Mouse (Mus musculus) gastrocnemius, postnatal 4 days (tissue): ENCODE data around the gene Rps19bp1. TPM values are rescaled to one million over a fixed set of nuclear protein-coding genes. Genes with fewer than 3 reads are reported as not detected.

ENCODE experiments used
- DNase-seq, 2 experiments: peaks; one replicate each; pipeline ENCODE4 v3.0.0; 2021 to 2022; ENCODE audit warnings: low spot score in 2 of 2, mixed read lengths in 2 of 2
- total RNA-seq, 2 experiments: library from RNA; stranded (reverse); gene quantifications; 2 replicates each; pipeline ENCODE4 v1.2.3; 2021

The Rps19bp1 gene
- total RNA-seq, 2 experiments from 2014 or later, result 23.8 to 26.4 TPM

DNA sequence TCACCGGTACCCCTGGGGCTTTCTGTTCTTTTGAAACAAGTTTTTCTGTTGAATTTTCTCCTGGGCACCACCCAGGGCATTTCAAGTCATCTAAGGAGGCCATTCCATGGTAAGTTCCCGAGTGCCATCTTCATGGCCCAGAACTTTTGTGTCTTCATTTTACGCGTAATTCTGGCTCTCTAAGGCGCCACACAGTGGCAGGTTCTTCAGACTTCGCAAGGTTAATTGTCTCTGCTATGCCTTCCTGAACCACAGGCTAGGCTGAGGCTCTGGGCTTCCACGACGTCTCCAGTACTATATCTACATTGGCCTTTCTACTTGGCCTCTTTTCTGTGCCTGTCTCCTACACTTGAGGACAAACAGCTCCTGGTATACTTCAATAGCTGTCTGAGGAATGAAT, 43.1 kb downstream of the Rps19bp1 start:
- DNase-seq, result no peak

DNA sequence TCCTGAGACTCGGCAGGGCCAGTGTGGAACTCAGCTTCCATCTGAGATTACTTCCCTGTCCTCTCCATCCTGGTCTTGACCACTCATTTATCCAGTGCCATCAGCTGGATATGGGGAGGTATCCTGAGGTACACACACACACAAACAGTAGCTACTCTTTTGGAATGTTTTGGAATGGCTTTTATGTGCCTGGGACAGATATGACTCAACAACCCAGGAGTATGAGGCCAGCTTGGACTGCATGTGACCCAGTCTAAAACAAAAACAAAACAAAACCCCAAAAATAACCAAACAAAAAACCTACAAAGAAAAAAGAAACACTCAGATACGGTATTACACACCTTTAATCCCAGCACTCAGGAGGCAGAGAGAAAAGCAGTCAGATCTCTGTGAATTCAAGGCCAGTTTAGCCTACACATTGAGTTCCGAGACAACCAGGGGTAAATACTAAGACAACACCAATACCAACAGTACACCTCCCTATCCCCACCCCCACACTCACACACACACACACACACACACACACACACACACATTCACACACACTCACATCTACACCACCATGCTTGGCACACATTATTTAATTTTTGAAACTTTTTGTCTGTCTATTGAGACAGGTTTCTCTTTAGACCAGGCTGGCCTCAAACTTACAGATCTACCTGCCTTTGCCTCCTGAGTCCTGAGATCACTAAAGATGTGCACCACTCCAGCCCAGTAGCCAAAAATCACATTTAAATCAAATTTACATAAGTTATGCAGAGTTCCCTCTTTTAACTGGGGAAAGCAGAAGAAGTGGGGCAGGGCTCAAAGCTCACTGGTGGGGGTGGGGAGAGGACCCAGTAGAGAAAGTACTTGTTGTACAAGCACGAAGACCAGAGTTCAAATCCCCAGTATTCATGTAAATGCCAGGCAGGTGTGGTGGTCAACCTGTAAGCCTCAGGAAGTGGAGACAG, 44.1 kb downstream of the Rps19bp1 start:
- no peak for DNase-seq

DNA sequence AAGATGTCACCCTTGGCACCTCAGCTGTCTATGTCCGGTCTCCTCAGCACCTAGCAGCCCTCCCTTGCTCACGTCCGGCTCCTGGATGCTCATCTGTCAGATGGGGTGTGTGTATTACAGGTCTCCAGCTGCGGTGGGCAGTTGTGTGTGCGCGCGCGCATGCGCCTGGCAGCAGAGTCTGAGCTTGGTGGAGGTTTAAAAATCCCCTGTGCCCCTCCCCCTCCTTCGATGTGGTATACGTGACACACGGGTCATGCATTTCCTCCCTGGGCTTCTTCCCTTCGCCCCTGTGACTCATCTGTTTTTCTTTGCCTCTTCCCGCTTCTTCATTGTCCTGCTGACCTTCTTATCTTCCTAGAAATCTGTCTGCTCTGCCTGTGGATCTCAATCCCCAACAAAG, 44.9 kb downstream of the Rps19bp1 start:
- no peak for DNase-seq

DNA sequence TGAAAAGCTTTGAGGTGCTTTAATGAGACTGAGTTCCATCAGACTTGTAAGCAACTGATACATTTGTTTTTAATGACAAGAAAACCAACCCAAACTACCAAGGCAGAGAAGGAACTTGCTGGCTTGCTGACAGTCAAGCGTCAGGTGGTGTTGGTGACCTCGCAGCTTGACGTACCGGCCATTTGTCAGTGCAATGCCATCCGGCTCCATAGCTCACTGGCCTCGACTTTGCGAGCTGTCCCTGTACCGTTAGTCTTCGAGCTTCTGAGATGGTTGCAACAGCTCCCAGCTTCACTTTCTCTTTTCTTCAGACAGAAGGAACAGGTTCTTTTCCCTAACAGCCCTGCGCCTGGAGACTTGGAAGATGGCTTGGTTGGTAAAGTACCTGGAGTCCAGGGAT, 46.6 kb downstream of the Rps19bp1 start:
- DNase-seq, result no peak

DNA sequence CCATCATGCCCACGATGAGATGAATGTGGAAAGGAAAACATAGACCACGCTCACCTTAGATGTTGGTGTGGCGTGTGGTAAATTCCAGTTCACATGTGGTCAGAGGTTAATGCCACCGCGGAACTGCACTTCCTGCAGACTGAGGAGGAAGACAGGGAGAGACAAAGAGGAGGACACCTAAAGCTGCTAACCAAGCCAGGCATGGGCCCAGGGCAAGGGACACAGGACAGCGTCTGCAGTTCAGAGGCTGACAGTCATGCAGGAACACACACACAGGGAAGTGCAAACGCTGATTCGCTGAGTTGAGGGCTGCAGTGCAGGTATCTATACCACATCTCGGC, 47.7 kb downstream of the Rps19bp1 start:
- no peak for DNase-seq

DNA sequence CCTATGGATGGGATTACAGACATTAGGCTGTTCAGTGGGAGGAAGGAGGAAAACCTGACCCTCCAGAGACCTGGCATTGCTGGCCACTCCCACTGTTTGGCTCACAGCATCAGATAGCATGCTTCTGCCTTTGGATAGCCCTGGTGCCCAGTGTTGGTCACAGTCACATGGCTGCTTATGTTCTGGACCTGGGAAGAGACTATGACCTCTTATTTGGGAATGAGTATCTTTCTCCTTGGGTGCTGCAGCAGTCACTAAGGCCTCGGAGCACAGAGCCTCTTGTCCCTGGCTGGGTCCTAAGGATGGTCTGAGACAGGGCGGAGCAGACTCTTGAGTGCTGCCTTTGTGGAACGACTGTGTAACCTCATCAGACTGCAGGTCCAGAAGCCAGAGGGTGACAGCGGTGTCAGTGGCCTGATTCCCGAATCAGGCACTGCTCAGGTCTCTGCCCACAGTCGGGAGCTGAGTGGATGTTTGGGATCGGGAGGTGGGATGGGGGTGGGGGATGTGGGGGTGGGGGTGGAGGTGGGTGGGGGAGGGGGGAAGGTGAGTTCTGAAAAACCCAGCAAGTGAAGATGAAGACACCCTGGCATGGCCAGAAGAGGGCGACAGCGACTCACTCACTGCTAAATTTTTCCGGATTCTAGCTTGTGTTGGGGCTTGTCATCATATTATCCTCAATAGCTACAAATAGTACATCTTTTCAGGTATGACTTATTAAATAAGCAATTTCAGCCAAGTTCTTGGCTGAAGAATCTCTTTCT, 48.2 kb downstream of the Rps19bp1 start:
- DNase-seq, result no peak

DNA sequence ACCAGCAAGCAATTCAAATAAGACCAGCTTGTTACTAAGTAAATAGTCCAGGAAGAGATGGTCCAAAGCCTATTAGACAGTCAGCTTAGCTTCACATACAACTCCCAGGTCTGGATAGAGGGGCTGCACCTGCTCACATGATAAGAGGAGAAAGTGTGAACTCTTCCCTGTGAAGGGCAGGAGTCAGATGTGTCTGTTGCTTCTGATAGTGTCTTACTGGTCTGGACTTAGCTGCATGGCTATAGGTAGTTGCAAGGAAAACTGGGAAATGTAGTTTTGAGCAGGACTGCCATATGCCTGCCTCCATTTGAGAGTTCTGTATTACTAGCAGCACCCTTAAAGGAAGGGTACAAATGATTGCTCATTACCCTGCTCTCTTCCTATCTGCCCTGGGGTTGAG, 50.4 kb downstream of the Rps19bp1 start:
- no peak for DNase-seq

Other genes with a start within 250 kb of the Rps19bp1 start
- 10 to 100 TPM; 51.5 to 52.8 TPM for gene Pdgfb, start 249.3 kb downstream of the Rps19bp1 start, total RNA-seq
- gene Syngr1, start 173.0 kb downstream of the Rps19bp1 start, total RNA-seq, result 1 to 10 TPM; 8.7 to 8.8 TPM
- gene Rpl3, start 172.4 kb downstream of the Rps19bp1 start, total RNA-seq, result 100 to 1,000 TPM; 475 to 533 TPM
- gene Tab1, start 131.2 kb downstream of the Rps19bp1 start, total RNA-seq, result 10 to 100 TPM; 19.3 to 20.2 TPM
- gene Mgat3, start 90.6 kb downstream of the Rps19bp1 start, total RNA-seq, result 1 to 10 TPM; 4.1 to 4.5 TPM
- 10 to 100 TPM; 28.7 to 33.5 TPM for gene Mief1, start 30.3 kb downstream of the Rps19bp1 start, total RNA-seq
- 10 to 100 TPM; 12.3 to 12.6 TPM for gene AC140267.1, start 28.5 kb downstream of the Rps19bp1 start, total RNA-seq
- 100 to 1,000 TPM; 118 to 130 TPM for gene Atf4, start 9.1 kb downstream of the Rps19bp1 start, total RNA-seq
- under 1 TPM in 1 of 2 experiments, not detected in 1; 0.05 TPM for gene Cacna1i, start 22.9 kb upstream of the Rps19bp1 start, total RNA-seq